Comparison of ENCODE assay signal across 8 mouse cellular contexts in the genomic region with DNA sequence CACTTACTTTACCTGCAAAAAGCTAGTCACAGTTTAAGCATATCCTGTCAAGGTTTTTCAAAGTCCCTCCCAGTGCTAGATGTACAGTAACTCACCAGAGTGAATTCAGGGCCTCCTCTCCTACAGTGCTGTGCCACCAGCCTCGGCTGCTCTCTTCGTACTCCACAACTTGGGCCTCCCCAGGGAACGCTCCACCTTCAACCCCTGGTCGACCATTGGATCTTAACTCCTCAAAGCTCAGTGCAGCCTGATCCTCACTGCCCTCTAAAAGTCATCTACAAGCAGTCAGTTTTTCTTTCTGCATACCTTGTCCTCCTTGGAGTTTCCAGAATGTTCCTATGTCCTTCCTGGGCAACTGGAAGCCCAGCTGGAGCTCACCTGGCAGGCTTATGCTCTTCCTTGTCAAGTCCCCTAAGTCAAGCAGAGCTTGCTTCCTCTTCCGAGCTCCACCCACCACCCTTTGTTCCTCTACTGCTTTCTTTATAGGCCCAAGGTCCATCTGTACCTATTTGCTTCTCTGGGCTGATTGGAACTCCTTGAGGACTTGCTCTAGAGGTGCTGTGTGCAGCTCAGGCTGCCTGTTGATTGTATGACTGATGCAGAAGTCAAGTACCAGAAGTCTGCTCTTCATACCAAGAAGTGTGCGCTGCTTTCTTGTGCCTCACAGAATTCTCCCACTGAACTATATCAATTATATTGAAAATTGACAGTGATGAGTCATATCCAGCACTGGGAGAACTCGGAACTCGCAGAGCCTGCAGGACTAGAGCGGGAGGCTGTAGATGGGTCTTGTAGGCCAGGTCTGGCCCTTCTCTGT.
DNase-seq lines count a peak whose midpoint lies in the region; ATAC-seq lines count a peak whose summit lies in the region.

No protein-coding gene starts in this region.

- no peaks in the 10 kb centered on the region for H3K9me3 ChIP-seq in hindbrain, embryonic 14.5 days (ENCODE audit: control insufficient read depth, low read length)
- H3K9me3 ChIP-seq in liver, embryonic 12.5 days (replicated peaks) = no peaks in the 10 kb centered on the region
- H3K9me3 ChIP-seq in neural tube, embryonic 13.5 days = no peaks in the 10 kb centered on the region

- peak overlapping the region; percentile 91 for H3K4me2 ChIP-seq in hindbrain, embryonic 14.5 days (replicated peaks)
- H3K4me2 ChIP-seq in liver, embryonic 12.5 days = peak overlapping the region; percentile 87
- H3K4me2 ChIP-seq in neural tube, embryonic 13.5 days = peak overlapping the region; percentile 87

- peaks cover 41% of the 10 kb centered on the region for H3K4me1 ChIP-seq in hindbrain, embryonic 14.5 days (replicated peaks; ENCODE audit: control insufficient read depth, insufficient read depth, low read length)
- H3K4me1 ChIP-seq in liver, embryonic 12.5 days = peaks cover 74% of the 10 kb centered on the region
- H3K4me1 ChIP-seq in neural tube, embryonic 13.5 days (replicated peaks) = peaks cover 70% of the 10 kb centered on the region

- H3K9ac ChIP-seq in hindbrain, embryonic 14.5 days = peak overlapping the region; percentile 94
- peak overlapping the region; percentile 96 for H3K9ac ChIP-seq in liver, embryonic 12.5 days
- H3K9ac ChIP-seq in neural tube, embryonic 13.5 days = peak overlapping the region; percentile 97

- 0 out of 2 replicates have a peak, but pooled peaks cover 20% of the 10 kb centered on the region for H3K36me3 ChIP-seq in hindbrain, embryonic 14.5 days (replicated peaks; ENCODE audit: control insufficient read depth, insufficient read depth)
- H3K36me3 ChIP-seq in liver, embryonic 12.5 days = peaks cover 8% of the 10 kb centered on the region
- peaks cover 4% of the 10 kb centered on the region; the same call in 1 of the 2 replicates for H3K36me3 ChIP-seq in neural tube, embryonic 13.5 days

- H3K4me3 ChIP-seq in hindbrain, embryonic 14.5 days (replicated peaks; ENCODE audit: low read length) = peak overlapping the region; percentile 70
- peak overlapping the region; percentile 88 for H3K4me3 ChIP-seq in liver, embryonic 12.5 days
- peak overlapping the region; percentile 84 for H3K4me3 ChIP-seq in neural tube, embryonic 13.5 days

- peak overlapping the region; percentile 95 for H3K27ac ChIP-seq in hindbrain, embryonic 14.5 days
- H3K27ac ChIP-seq in liver, embryonic 12.5 days = peak overlapping the region; percentile 87
- peak overlapping the region; percentile 95 for H3K27ac ChIP-seq in neural tube, embryonic 13.5 days (replicated peaks)

- WGBS in hindbrain, embryonic 14.5 days = 27% methylated on average over 9 of the region's 9 CpGs
- 32% methylated on average over 9 of the region's 9 CpGs for WGBS in liver, embryonic 12.5 days (ENCODE audit: insufficient replicate concordance)
- WGBS in neural tube, embryonic 13.5 days = 29% methylated on average over 9 of the region's 9 CpGs

- peak; percentile 40 for DNase-seq in cerebellum, adult 9-11 months
- DNase-seq in cerebellum, adult 9-10 months = no peak
- DNase-seq in hindbrain, embryonic 14.5 days (ENCODE audit: low spot score) = no peak
- no peak for DNase-seq in layer of hippocampus, postnatal 10 days (ENCODE audit: low spot score in 2 of 2)
- DNase-seq in layer of hippocampus, postnatal 36 days = no peak

- 0 out of 2 replicates have a peak, but pooled peaks have one; percentile 8 for ATAC-seq in common myeloid progenitor, adult 5-6 weeks (replicated peaks; ENCODE audit: low read depth, poor library complexity, severe bottlenecking)
- 0 out of 2 replicates have a peak, but pooled peaks have one; percentile 9 for ATAC-seq in hindbrain, embryonic 14.5 days (ENCODE audit: low FRiP score)
- peak; percentile 10 for ATAC-seq in liver, embryonic 12.5 days
- peak; percentile 15; the same call in 1 of the 2 replicates for ATAC-seq in neural tube, embryonic 13.5 days (ENCODE audit: low read depth)

- H3K27me3 ChIP-seq in hindbrain, embryonic 14.5 days (ENCODE audit: control insufficient read depth, insufficient read depth, low read length) = no peaks in the 10 kb centered on the region
- no peaks in the 10 kb centered on the region for H3K27me3 ChIP-seq in liver, embryonic 12.5 days (replicated peaks)
- no peaks in the 10 kb centered on the region for H3K27me3 ChIP-seq in neural tube, embryonic 13.5 days
